Mouse (Mus musculus) megakaryocyte, embryonic 14.5 days (primary cell): ENCODE measurements around the gene Uts2r. TPM values are rescaled to one million over a fixed set of nuclear protein-coding genes. Genes with fewer than 3 reads are reported as not detected.

ENCODE experiments used
- H3K27me3 ChIP-seq: replicated peaks from 2 replicates; pipeline ENCODE3; 2012; ENCODE audit warnings: inconsistent platforms
- H3K36me3 ChIP-seq: replicated peaks from 2 replicates; pipeline ENCODE3; 2012; ENCODE audit warnings: low read length, inconsistent platforms, mixed read lengths
- H3K4me1 ChIP-seq: 2 replicates; pipeline ENCODE4 v1.6.1; 2012; ENCODE audit warnings: inconsistent platforms
- H3K4me3 ChIP-seq: replicated peaks from 2 replicates; pipeline ENCODE3; 2012; ENCODE audit warnings: moderate library complexity, mild to moderate bottlenecking, inconsistent platforms
- H3K9me3 ChIP-seq: 2 replicates; pipeline ENCODE4 v1.6.1; 2012; ENCODE audit warnings: inconsistent platforms
- FLI1 ChIP-seq: IDR thresholded peaks from 2 replicates; pipeline ENCODE4 v1.6.1; 2012; ENCODE audit warnings: low read length, inconsistent platforms, mixed read lengths
- GATA1 ChIP-seq: IDR thresholded peaks from 3 replicates; pipeline ENCODE4 v1.6.1; 2012; ENCODE audit warnings: mixed read lengths, low read length, inconsistent platforms, borderline replicate concordance
- polyA plus RNA-seq: library from polyadenylated mRNA; stranded (reverse); fragments of >175 nt; gene quantifications from 2 replicates; pipeline ENCODE4 v1.2.3, GENCODE M21; 2012; ENCODE audit warnings: low replicate concordance; ENCODE audit not compliant: insufficient read depth

Gene Uts2r
- not detected in 2 replicates for polyA plus RNA-seq

- peak within 1 kb of the TSS; percentile 16 for H3K4me3 ChIP-seq
- no peaks in the 10 kb centered on the region for H3K9me3 ChIP-seq
- peaks cover 11% of the 10 kb centered on the region for H3K4me1 ChIP-seq
- TF ChIP-seq FLI1 (no peak), GATA1 (no peak)
- H3K36me3 ChIP-seq = no peaks in the 10 kb centered on the region
- peaks cover 82% of the 10 kb centered on the region for H3K27me3 ChIP-seq
Observed at GRCm38 (mm10) chr11:121159971-121160370, at the start of gene Uts2r. Gene Uts2r (plus strand): TSS chr11:121160271.

DNA sequence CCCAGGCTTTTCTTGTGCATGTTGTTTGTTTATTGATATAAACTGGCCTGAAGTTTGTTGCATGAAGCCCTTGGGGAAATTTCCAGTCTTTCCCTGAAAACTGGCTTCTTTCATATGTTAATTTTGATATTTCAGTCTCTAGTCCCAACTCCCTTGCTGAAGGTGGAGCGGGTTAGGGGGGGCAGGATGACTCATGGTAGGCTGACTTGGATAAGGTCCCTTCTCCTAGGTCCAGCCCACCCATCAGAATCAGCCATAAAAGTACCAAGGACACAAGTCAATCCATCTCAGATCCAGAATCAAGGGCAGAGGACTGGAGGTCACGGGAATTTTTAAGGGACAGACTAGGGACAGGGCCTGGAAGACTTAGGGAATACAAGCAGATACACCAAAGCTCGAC, 49.0 kb upstream of the Uts2r start:
- Histone ChIP-seq H3K4me3 (no peak overlapping the region), H3K9me3 (no peaks in the 10 kb centered on the region), H3K4me1 (peaks cover 58% of the 10 kb centered on the region), H3K36me3 (no peaks in the 10 kb centered on the region), H3K27me3 (peaks cover 2% of the 10 kb centered on the region)
- TF ChIP-seq FLI1 (no peak), GATA1 (no peak)

- H3K4me3 ChIP-seq = no peak overlapping the region
- peaks cover 6% of the 10 kb centered on the region for H3K27me3 ChIP-seq
- peaks cover 58% of the 10 kb centered on the region for H3K4me1 ChIP-seq
- TF ChIP-seq FLI1 = no peak
- TF ChIP-seq GATA1 = no peak
- no peaks in the 10 kb centered on the region for H3K9me3 ChIP-seq
- no peaks in the 10 kb centered on the region for H3K36me3 ChIP-seq
Observed at GRCm38 (mm10) chr11:121111601-121112000, 48.5 kb upstream of the Uts2r start.

GRCm38 (mm10) chr11:121112091-121112775, 47.8 kb upstream of the Uts2r start:
- TF ChIP-seq FLI1 (no peak), GATA1 (no peak)
- no peak overlapping the region for H3K4me3 ChIP-seq

GRCm38 (mm10) chr11:121118106-121118505, 42.0 kb upstream of the Uts2r start:
- TF ChIP-seq FLI1 (no peak), GATA1 (no peak)
- Histone ChIP-seq H3K9me3 (no peaks in the 10 kb centered on the region), H3K36me3 (no peaks in the 10 kb centered on the region), H3K4me1 (peaks cover 51% of the 10 kb centered on the region), H3K27me3 (peaks cover 7% of the 10 kb centered on the region), H3K4me3 (no peak overlapping the region)

More at GRCm38 (mm10) chr11:121112091-121112775, 47.8 kb upstream of the Uts2r start:
- no peaks in the 10 kb centered on the region for H3K9me3 ChIP-seq
- peaks cover 52% of the 10 kb centered on the region for H3K4me1 ChIP-seq
- H3K27me3 ChIP-seq = peaks cover 9% of the 10 kb centered on the region
- no peaks in the 10 kb centered on the region for H3K36me3 ChIP-seq

GRCm38 (mm10) chr11:121118577-121118976, 41.5 kb upstream of the Uts2r start, which contains the start of gene Tex19.2:
Gene Tex19.2 (minus strand): TSS chr11:121118677.
- H3K4me3 ChIP-seq = no peak within 1 kb of the TSS
- TF ChIP-seq GATA1 (no peak), FLI1 (no peak)

GRCm38 (mm10) chr11:121121151-121121550, 38.9 kb upstream of the Uts2r start:
- TF ChIP-seq GATA1 = no peak
- TF ChIP-seq FLI1 = no peak
- Histone ChIP-seq H3K4me3 (no peak overlapping the region), H3K4me1 (peaks cover 54% of the 10 kb centered on the region), H3K36me3 (no peaks in the 10 kb centered on the region), H3K9me3 (no peaks in the 10 kb centered on the region), H3K27me3 (peaks cover 8% of the 10 kb centered on the region)

More at GRCm38 (mm10) chr11:121118577-121118976, 41.5 kb upstream of the Uts2r start, which contains the start of gene Tex19.2:
- Histone ChIP-seq H3K4me1 (peaks cover 55% of the 10 kb centered on the region), H3K36me3 (no peaks in the 10 kb centered on the region), H3K27me3 (peaks cover 7% of the 10 kb centered on the region), H3K9me3 (no peaks in the 10 kb centered on the region)

DNA sequence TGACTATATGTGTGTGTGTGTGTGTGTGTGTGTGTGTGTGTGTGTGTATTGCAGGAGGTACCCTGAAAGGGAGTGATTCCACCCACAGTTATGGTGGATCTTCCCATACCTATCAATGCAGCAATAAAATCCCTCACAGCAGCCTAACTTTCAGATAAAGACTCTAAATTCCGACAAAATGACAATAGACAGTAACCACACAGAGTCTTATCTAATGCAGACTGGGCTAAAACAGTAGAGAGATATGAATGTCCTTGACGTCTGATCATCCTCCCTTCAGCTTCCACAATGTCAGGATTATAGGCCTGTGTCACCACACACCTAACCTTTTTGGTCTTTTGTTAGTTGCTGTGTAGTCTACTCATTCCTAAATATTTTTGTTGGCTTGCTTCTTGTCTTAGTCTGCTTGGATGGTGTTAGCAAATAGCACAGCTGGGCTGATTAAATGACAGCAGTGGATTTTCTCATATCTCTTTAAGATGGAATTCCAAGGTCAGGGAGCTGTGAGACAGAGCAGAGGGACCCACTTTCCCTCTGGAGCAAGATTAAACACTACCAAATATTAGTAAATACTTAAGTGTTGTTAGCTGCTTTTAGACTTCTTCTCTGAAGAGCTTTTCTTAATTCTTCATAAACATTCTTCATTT, 37.9 kb upstream of the Uts2r start:
- Histone ChIP-seq H3K27me3 (peaks cover 2% of the 10 kb centered on the region), H3K36me3 (no peaks in the 10 kb centered on the region), H3K4me3 (no peak overlapping the region), H3K9me3 (no peaks in the 10 kb centered on the region), H3K4me1 (peaks cover 55% of the 10 kb centered on the region)
- TF ChIP-seq GATA1 (no peak), FLI1 (no peak)

- H3K36me3 ChIP-seq = no peaks in the 10 kb centered on the region
- H3K4me1 ChIP-seq = peaks cover 46% of the 10 kb centered on the region
- no peak for TF ChIP-seq GATA1
- TF ChIP-seq FLI1 = no peak
- H3K4me3 ChIP-seq = no peak overlapping the region
- H3K27me3 ChIP-seq = peaks cover 7% of the 10 kb centered on the region
- H3K9me3 ChIP-seq = no peaks in the 10 kb centered on the region
Observed at GRCm38 (mm10) chr11:121123438-121123837, 36.6 kb upstream of the Uts2r start.
